Mouse (Mus musculus) fibroblast of lung, adult 2 months (primary cell): Measurements from ENCODE around the gene Galnt2.

ENCODE experiments used
- DNase-seq: peaks from one replicate; pipeline ENCODE4 v3.0.0-alpha.2; 2011; ENCODE audit warnings: low read depth

Gene Galnt2

GRCm38 (mm10) chr8:124294425-124294824 lies 63.2 kb downstream of the Galnt2 start:
- no peak for DNase-seq

- DNase-seq, result no peak
Measured at GRCm38 (mm10) chr8:124294900-124295299, 63.7 kb downstream of the Galnt2 start.

GRCm38 (mm10) chr8:124295357-124295756 lies 64.2 kb downstream of the Galnt2 start:
- DNase-seq, result no peak

- no peak for DNase-seq
Measured at GRCm38 (mm10) chr8:124301512-124301911, 70.3 kb downstream of the Galnt2 start.

- no peak for DNase-seq
Measured at GRCm38 (mm10) chr8:124301935-124302555, 70.9 kb downstream of the Galnt2 start.

GRCm38 (mm10) chr8:124303211-124303902 lies 72.2 kb downstream of the Galnt2 start:
- DNase-seq, result no peak

GRCm38 (mm10) chr8:124304141-124304540 lies 73.0 kb downstream of the Galnt2 start:
- DNase-seq, result no peak

- no peak for DNase-seq
Measured at GRCm38 (mm10) chr8:124306574-124306973, 75.4 kb downstream of the Galnt2 start.

GRCm38 (mm10) chr8:124307700-124308099 lies 76.5 kb downstream of the Galnt2 start:
- no peak for DNase-seq

DNA sequence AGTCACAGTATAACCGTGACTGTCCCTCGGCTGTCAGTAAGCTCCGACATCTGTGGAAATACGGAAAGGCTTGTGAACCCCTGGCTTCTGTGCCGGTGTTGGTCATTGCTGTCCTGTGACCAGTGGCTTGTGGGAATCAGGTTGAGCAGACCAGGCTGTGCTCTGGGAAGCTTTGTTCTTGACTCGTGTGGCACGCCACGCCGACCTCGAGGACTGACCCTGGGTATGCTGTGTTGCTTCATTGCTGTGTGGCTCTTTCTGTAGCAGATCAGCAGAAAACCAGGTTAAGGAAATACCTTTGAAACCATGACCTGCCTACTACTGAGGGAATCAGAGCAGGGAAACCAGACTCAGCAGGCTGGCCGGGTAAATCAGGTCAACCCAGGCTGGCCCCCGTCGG lies 79.3 kb downstream of the Galnt2 start:
- DNase-seq, result no peak

- no peak for DNase-seq
Measured at GRCm38 (mm10) chr8:124311111-124311510, 79.9 kb downstream of the Galnt2 start.

DNA sequence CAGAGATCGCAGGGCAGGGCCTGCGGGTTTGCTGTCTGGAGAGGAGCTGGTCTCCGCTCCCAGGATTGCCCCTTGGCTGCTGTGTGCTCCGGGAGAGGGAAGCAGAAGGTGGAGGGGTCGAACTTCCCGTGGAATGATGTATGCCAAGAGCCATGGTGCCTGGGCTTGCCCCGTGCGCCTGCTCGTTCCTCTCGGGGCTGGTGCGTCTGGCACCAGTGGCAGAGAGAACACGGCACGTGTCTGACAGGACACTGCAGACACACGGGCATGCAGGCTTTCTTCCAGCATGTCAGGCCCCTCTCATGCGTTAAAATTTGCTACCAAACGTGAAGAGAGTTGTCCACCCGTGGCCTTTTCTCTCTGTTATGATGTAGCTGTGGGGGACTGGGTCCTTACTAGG lies 80.5 kb downstream of the Galnt2 start:
- no peak for DNase-seq

DNA sequence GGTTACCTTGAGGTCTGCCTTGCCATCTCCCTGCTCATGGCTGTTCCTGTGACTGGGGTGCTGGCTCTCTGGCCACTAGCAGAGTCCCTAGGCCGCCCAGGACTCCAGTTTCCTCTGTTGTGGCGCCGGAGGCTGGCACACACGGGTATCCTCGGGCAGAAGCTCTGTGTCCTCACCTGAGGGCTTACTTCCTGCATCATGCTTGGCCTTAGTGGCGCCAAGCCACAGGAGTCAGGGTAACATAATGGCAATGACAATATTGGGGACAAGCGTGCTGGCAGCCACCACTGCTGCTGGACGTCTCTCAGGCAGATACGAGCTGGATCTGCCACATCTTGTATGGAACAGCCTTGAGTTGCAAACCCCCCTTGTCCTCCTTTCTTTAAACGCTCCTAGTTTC lies 81.0 kb downstream of the Galnt2 start:
- DNase-seq, result no peak

- DNase-seq, result no peak
Measured at GRCm38 (mm10) chr8:124314803-124315202, 83.6 kb downstream of the Galnt2 start.

DNA sequence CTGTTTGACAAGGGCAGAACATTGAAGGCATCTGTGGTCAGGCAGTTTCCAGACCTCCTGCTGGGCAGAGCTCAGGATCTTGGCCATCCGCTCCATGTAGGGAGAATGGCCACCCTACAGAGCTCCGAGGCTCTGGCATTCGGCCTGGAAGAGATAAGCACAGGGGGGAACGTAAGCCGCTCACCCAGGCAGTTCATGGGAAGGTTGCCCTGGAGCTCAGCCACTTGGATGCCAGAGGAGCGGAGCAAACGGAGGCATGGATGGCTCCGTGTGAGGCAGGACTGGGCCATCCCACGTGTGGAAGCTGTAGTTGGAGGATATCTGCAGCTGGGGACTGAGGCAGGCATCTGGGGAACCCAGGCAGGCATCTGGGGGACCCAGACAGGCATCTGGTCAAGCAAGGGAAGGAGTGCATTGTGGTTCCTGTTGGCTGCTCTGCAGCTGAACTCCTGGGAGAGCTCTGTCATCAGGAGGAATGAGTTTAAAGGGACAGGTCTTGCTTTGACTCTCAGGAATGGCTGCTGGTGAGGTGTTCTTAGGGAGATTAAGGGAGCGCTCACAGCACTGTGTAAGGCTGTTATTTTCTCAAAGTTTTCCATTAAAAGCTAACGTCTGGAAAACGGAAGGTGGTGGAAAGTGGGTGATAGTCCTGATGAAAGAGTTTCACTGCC lies 85.4 kb downstream of the Galnt2 start:
- DNase-seq, result peak; percentile 58

GRCm38 (mm10) chr8:124317191-124317682 lies 86.0 kb downstream of the Galnt2 start:
- DNase-seq, result peak; percentile 98

DNA sequence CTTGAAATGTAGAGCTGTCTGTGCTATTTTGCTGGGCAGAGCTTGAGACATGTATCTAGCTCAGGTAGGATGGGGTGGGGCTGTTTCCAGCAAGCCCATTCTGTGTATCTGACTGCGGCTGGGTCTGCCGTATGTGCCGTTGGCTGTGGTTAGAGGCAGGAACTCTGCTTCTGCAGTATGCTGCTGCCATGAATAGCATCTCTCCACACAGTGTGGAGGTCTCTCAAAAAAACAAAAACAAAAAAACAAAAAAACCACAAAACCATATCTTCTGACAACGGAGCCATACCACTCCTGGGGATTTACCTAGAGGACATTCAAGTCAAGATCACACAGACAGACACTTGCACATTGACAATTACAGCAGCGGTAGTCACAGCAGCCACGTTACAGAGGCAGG lies 86.6 kb downstream of the Galnt2 start:
- no peak for DNase-seq

GRCm38 (mm10) chr8:124318612-124319315 lies 87.6 kb downstream of the Galnt2 start:
- peak; percentile 95 for DNase-seq

- DNase-seq, result no peak
Measured at GRCm38 (mm10) chr8:124319316-124319652, 88.1 kb downstream of the Galnt2 start.

- no peak for DNase-seq
Measured at GRCm38 (mm10) chr8:124321227-124321840, 90.1 kb downstream of the Galnt2 start.

GRCm38 (mm10) chr8:124323356-124323755 lies 92.2 kb downstream of the Galnt2 start:
- no peak for DNase-seq

DNA sequence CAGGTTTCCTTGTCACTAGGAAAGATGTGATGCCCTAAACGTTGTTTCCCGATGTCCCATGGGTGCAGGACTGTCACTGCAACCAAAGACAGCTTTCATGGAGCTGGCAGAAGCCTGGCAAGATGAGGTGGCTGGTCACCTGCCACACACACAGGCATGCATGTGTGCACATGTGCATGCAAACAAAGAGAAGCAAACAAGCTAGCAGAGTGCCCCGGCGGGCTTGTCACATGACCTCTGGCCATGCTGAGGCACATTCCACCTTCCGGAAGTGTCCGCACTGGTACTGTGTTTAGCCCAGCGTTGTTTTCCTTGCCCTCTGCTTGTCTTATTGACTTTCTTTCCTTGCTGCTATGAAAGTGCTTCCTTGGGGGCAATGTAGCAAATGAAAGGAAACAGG lies 97.1 kb downstream of the Galnt2 start:
- no peak for DNase-seq
